Mouse (Mus musculus) lung, adult 2 months (tissue): ENCODE data around the gene BC017158. TPM values are rescaled to one million over a fixed set of nuclear protein-coding genes. Genes with fewer than 3 reads are reported as not detected.

Experiments
- DNase-seq: peaks from one replicate; pipeline ENCODE4 v3.0.0; 2022
- H3K4me1 ChIP-seq: fragments of 200-500 bp; 2 replicates; pipeline ENCODE4 v1.6.1; 2011; ENCODE audit warnings: low read length; ENCODE audit not compliant: control insufficient read depth, insufficient read depth
- H3K4me3 ChIP-seq: fragments of 200-500 bp; replicated peaks from 2 replicates; pipeline ENCODE3; 2011; ENCODE audit warnings: low read depth, mild to moderate bottlenecking, control low read depth, low read length; ENCODE audit errors: extremely low read depth
- CTCF ChIP-seq: fragments of 200-500 bp; IDR thresholded peaks from 2 replicates; pipeline ENCODE4 v1.5.1; 2011; ENCODE audit warnings: mild to moderate bottlenecking, low read length, control low read depth; ENCODE audit not compliant: insufficient read depth
- POLR2A ChIP-seq: fragments of 200-500 bp; IDR thresholded peaks from 2 replicates; pipeline ENCODE4 v1.6.1; 2011; ENCODE audit warnings: low read depth, mild to moderate bottlenecking, control low read depth, low read length, borderline replicate concordance; ENCODE audit errors: extremely low read depth
- WGBS: fragments of 180-500 bp; shearing (Covaris S2); methylation state at CpG from one replicate; pipeline ENCODE4 v1.1.7; 2018; 5-methylcytosine and 5-hydroxymethylcytosine counted together
- polyA plus RNA-seq: library from polyadenylated mRNA; depleted of rRNA; stranded (reverse); fragments of >200 nt; gene quantifications from 2 replicates; pipeline ENCODE4 v1.2.3, GENCODE M21; 2012

Gene BC017158
- polyA plus RNA-seq, 1 experiment: 59.4 TPM

- no peak for DNase-seq
- Histone ChIP-seq H3K4me3 (no peak overlapping the region), H3K4me1 (no peaks in the 10 kb centered on the region)
- TF ChIP-seq POLR2A (no peak), CTCF (no peak)
- 53% methylated on average over 13 of the region's 13 CpGs for WGBS
Measured at GRCm38 (mm10) chr7:128270431-128270850, 27.5 kb downstream of the BC017158 start.

GRCm38 (mm10) chr7:128267813-128268212 is 30.2 kb downstream of the BC017158 start:
- Histone ChIP-seq H3K4me1 (no peaks in the 10 kb centered on the region), H3K4me3 (no peak overlapping the region)
- DNase-seq: no peak
- no peak for TF ChIP-seq POLR2A
- no peak for TF ChIP-seq CTCF
- 75% methylated on average over 7 of the region's 7 CpGs for WGBS

GRCm38 (mm10) chr7:128267391-128267790 is 30.6 kb downstream of the BC017158 start:
- no peak for DNase-seq
- no peak overlapping the region for H3K4me3 ChIP-seq
- WGBS: 62% methylated on average over 13 of the region's 13 CpGs
- TF ChIP-seq POLR2A (no peak), CTCF (no peak)
- no peaks in the 10 kb centered on the region for H3K4me1 ChIP-seq

GRCm38 (mm10) chr7:128266056-128266455 is 31.9 kb downstream of the BC017158 start:
- WGBS: 69% methylated on average over 5 of the region's 5 CpGs
- H3K4me1 ChIP-seq: no peaks in the 10 kb centered on the region
- TF ChIP-seq CTCF (no peak), POLR2A (no peak)
- DNase-seq: no peak
- no peak overlapping the region for H3K4me3 ChIP-seq

- no peak for DNase-seq
- no peak for TF ChIP-seq POLR2A
- no peak for TF ChIP-seq CTCF
- Histone ChIP-seq H3K4me3 (no peak within 1 kb of the TSS), H3K4me1 (no peaks in the 10 kb centered on the region)
- 82% methylated on average over 6 of the region's 6 CpGs for WGBS
Measured at GRCm38 (mm10) chr7:128265411-128265810, 32.6 kb downstream of the BC017158 start, which contains the start of gene Slc5a2. Slc5a2 (plus strand) TSS chr7:128265657.

GRCm38 (mm10) chr7:128256783-128257334 is 41.1 kb downstream of the BC017158 start:
- Histone ChIP-seq H3K4me1 (peaks cover 9% of the 10 kb centered on the region), H3K4me3 (no peak overlapping the region)
- WGBS: 18% methylated on average over 5 of the region's 5 CpGs
- no peak for DNase-seq
- TF ChIP-seq POLR2A (no peak), CTCF (no peak)

- Histone ChIP-seq H3K4me1 (peaks cover 9% of the 10 kb centered on the region), H3K4me3 (no peak overlapping the region)
- DNase-seq: no peak
- 76% methylated on average over 5 of the region's 5 CpGs for WGBS
- TF ChIP-seq CTCF (no peak), POLR2A (no peak)
Measured at GRCm38 (mm10) chr7:128255757-128256156, 42.2 kb downstream of the BC017158 start.

GRCm38 (mm10) chr7:128254978-128255377 is 43.0 kb downstream of the BC017158 start:
- no peak for DNase-seq
- TF ChIP-seq POLR2A: 0 out of 2 replicates have a peak, but pooled peaks have one; percentile 23
- TF ChIP-seq CTCF: no peak
- Histone ChIP-seq H3K4me3 (no peak overlapping the region), H3K4me1 (peaks cover 9% of the 10 kb centered on the region)
- 53% methylated on average over 2 of the region's 2 CpGs for WGBS

GRCm38 (mm10) chr7:128252609-128253008 is 45.4 kb downstream of the BC017158 start:
- no peak for TF ChIP-seq POLR2A
- no peak for TF ChIP-seq CTCF
- Histone ChIP-seq H3K4me3 (no peak overlapping the region), H3K4me1 (peaks cover 15% of the 10 kb centered on the region)
- WGBS: 34% methylated on average over 24 of the region's 24 CpGs
- DNase-seq: no peak

- no peak for TF ChIP-seq POLR2A
- no peak for TF ChIP-seq CTCF
- WGBS: 57% methylated on average over 12 of the region's 12 CpGs
- H3K4me1 ChIP-seq: peaks cover 9% of the 10 kb centered on the region
- no peak for DNase-seq
- H3K4me3 ChIP-seq: no peak overlapping the region
Measured at GRCm38 (mm10) chr7:128251946-128252345, 46.0 kb downstream of the BC017158 start.
